Mouse (Mus musculus) natural killer cell, adult 2 months (primary cell): ENCODE results near the gene Plekha7.

ENCODE experiments used
- DNase-seq, 2 experiments: peaks; one replicate each; pipeline ENCODE4 v3.0.0; 2022; ENCODE audit warnings: low spot score in 2 of 2

Plekha7 gene

DNA sequence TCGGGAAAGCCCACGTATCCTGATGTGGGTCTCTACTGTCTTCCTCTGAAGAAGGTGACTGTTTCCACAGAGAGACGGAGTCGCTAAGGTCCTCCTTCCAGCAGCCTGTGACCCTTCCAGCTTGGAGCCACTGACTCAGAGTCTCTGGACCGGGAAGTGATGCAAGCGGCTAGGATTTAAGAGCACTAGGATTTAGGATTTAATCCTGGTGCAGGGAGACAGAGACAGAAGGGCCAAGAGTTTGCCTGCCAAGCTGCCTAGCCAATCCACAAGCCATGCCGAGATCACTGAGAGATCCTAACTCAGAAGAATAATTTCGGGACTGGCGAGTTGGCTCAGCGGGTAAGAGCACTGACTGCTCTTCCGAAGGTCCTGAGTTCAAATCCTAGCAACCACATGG, 59.6 kb downstream of the Plekha7 start:
- no peak for DNase-seq

- DNase-seq = no peak
Measured at GRCm38 (mm10) chr7:116247377-116247729, 60.8 kb downstream of the Plekha7 start.

GRCm38 (mm10) chr7:116246696-116247376, 61.3 kb downstream of the Plekha7 start:
- DNase-seq = no peak

DNA sequence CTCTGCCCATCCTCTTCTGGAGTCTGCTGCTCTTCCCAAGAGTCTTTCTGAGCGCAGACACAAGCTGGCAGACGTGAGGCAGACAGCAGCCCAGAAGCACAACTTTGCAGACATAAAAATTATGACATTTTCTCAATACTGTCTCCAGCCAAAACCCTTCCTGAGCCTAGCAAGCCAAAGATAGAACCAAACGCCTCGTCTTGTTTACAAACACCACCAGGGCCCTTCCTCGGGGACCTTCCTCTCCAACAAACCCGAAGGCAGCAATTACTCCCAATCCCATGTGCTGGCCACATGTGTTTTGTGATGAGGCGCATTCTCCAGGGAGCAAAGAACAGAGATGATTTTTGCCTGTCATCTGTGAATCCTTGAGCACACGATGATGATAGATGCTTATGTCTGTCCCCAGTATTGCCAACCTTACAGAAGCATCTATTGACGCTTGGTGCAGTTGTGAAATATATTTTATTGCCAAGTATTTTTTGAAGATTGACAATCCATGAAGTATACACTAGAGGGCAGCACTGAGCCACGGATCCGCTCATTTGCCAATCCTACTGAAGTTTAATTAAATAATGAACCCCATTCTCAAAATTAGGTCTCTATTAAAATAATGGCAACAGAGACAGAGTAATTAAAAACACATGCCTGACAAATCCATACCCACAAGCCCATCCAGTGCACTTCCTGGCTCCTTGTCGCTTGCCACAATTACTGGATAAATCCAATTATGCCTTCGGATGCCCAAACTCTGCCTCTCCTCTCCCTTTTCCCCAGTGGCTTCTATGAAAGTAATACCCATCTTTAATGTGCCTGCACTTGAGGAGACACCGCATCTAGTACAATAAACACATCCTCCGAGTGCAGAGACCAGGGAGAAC, 62.1 kb downstream of the Plekha7 start:
- DNase-seq = no peak

GRCm38 (mm10) chr7:116244302-116245165, 63.6 kb downstream of the Plekha7 start:
- DNase-seq = no peak

DNA sequence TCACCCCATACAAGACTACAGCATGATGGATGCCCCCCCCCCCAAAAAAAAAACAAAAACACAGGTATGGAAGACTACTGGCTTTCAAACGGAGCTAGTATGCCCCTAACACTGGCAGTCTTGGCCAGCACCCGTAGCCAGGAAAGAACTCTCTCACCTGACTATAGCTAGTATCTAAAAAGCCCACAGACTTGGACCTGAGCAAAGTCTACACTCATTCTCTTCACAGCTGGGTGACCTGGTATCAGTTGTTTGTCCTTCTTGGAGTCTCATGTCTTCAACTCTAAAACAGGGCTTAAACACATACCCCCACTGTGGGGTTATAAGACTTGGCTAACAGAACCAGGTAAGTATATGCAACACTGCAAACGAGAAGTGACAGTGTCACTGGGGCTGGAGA, 65.4 kb downstream of the Plekha7 start:
- no peak for DNase-seq

DNA sequence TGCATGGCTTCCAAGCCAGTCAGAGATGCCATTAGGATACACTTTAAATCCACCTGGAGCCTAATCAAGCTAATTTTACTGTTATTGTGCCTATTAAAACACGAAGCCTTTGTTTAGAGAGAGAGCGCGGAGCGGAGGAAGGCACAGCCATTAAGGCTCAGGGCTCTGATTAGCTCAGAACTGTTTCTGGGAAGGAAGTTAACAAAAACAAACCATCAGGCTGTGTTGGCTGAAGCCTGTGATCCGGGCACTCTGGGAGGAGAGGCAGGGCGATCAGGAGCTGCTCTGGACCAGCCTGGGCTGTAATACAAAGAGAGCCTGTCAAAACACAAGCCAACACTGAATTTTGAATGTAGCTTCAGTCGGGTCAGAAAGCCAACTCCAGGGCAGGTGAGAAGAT, 66.6 kb downstream of the Plekha7 start:
- no peak for DNase-seq

- no peak for DNase-seq
Measured at GRCm38 (mm10) chr7:116240791-116241474, 67.2 kb downstream of the Plekha7 start.

- DNase-seq = no peak
Measured at GRCm38 (mm10) chr7:116240353-116240752, 67.8 kb downstream of the Plekha7 start.

DNA sequence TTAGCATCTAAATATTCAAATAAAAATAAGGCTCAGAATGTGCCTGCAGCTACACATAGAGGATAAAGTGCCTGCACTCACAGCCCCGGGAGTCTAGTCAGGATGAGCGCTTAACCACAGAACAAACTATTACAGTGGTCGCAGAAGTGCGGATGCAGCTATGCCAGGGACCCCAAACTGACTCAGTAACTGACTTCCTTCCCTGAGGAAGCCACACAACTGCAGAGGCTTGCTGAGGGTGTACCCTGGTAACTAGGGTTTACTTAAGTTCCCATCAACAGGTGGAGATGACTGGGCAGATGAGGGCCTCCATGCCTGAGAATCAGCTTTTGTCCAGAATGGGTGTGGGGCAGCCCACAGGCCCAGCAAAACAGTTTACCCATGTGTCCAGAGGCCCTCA, 69.9 kb downstream of the Plekha7 start:
- DNase-seq = no peak

- no peak for DNase-seq
Measured at GRCm38 (mm10) chr7:116237157-116237981, 70.8 kb downstream of the Plekha7 start.

- DNase-seq = no peak
Measured at GRCm38 (mm10) chr7:116236608-116237007, 71.6 kb downstream of the Plekha7 start.

GRCm38 (mm10) chr7:116234287-116234806, 73.8 kb downstream of the Plekha7 start:
- DNase-seq = no peak

GRCm38 (mm10) chr7:116230811-116231609, 77.2 kb downstream of the Plekha7 start:
- DNase-seq = peak; percentile 22 to 32

- DNase-seq = no peak
Measured at GRCm38 (mm10) chr7:116226877-116227282, 81.3 kb downstream of the Plekha7 start.

DNA sequence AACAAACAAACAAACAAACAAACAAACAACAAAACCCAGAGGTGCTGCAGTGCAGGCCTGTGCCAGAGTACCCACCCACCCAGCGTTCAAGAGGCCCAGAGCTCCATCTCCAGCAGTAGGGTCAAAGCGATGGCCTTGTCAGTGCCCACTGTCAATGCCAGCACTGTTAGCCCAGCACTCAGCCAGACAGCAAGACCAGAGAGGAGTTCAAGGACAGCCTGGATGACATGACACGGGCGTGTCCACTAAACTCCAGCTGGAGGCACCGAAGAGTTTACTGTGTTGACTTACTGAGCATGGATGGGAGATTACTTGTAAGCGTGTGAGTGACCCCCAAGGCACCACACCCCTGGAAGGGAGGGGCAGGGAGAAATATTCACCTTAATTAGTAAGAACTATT, 81.9 kb downstream of the Plekha7 start:
- DNase-seq = no peak

- no peak for DNase-seq
Measured at GRCm38 (mm10) chr7:116224543-116224942, 83.6 kb downstream of the Plekha7 start.

DNA sequence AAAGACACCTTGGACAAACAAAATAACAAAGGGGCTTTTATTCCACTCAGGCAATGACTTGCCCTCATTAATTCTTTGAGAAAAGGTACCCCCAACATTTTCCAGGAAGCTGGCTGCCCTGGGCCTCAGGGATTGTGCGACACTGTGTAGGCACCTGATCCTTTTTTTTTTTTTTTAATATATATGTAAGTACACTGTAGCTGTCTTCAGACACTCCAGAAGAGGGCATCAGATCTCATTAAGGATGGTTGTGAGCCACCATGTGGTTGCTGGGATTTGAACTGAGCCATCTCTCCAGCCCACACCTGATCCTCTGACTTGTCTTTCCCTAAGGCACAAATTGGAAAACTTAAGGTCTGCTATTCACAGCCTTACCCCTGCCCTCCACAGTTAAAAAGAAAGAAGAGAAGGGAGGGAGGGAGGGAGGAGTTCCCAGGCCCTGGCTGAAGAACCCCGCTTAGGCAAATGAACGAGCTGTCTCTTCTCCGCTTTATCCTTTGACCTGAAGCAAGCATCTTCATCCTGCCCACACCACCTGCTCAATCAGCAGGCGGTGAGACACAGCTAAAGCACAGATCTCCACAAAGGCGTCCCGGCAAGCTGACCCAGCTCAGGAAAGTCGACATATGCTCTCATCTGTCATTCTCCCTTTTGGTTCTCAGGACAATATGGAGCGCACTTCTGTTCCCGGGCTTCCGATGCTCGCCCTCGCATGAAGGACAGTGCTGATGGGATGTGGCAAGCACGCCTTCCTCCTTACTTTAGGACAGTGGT, 85.0 kb downstream of the Plekha7 start:
- no peak for DNase-seq
